Mouse (Mus musculus): ENCODE results near the gene Spaca1. TPM values are rescaled to one million over a fixed set of nuclear protein-coding genes. Genes with fewer than 3 reads are reported as not detected.

Gene Spaca1
- total RNA-seq (2023) = under 1 TPM in 1 of 2 experiments, not detected in 1; 0.46 TPM

GRCm38 (mm10) chr4:34049571-34050255 lies at the start of gene Spaca1:
Gene Spaca1, minus strand, starts transcription at chr4:34050191.

Other genes starting within 250 kb of the Spaca1 start
- not detected for gene Cnr1, start 125.6 kb downstream of the Spaca1 start, total RNA-seq (2023)